Mouse (Mus musculus): ENCODE results near the gene Gm20823.
"Not testable (repeated sequence)": the region's sequence is repeated elsewhere in the genome, so short reads cannot be mapped to it uniquely, and the experiment has no call there.

Gene Gm20823

GRCm38 (mm10) chrY:62464745-62465144 is at the start of gene Gm20823:
Gm20823 (minus strand) TSS chrY:62464845.
- not testable (repeated sequence) for DNase-seq (ENCODE audit: low spot score)
